Mouse (Mus musculus) megakaryocyte-erythroid progenitor cell, adult 5 weeks (primary cell): Measurements from ENCODE around the gene Myf5. TPM values are rescaled to one million over a fixed set of nuclear protein-coding genes. Genes with fewer than 3 reads are reported as not detected.

Experiments
- polyA plus RNA-seq: library from polyadenylated mRNA; stranded (reverse); fragments of >175 nt; gene quantifications from 2 replicates; pipeline ENCODE4 v1.2.3, GENCODE M21; 2012

Myf5 gene
- polyA plus RNA-seq: not detected in 2 replicates

DNA sequence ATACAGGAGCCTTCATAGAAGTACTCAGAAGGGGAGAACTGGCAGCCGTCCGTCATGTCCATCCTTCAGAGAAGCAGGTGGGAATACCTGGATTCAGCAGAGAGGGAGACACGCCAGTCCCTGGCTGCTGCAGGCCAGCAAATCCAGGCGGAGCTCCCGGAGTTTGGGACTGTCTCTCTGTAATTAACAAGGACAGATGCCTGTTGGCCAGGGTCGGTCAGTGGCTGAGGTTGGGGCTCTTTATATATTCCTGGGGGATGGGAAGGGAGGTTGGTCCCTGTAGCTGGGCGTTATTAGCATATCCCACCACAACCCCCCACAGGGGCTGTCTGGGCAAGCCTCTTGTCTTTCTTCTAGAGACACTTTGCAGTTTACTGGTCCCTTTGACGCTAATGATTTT, at the start of gene Myf5:
TSS of gene Myf5 (minus strand) at position 265 of the 400 bp plus-strand sequence.

DNA sequence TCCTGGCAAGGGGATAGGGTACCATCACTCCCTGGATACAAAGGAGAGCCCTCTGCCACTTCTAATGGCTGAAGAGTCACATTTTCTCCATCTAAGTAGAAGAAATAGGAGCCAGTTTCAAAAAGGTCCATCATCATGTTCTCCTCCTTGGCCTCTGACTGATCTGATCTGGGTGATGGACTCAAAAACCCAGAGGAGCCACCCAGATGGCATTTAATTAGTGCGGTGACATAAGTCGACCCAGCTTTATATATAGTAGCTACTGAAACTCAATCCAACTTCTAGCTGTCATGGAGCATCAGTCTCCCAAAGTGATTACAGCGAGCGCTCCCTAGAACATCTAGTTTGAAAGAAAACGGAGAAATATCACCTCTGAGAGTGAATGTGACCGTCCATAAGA, 8.6 kb upstream of the Myf5 start, which contains the start of gene Myf6:
TSS of gene Myf6 (minus strand) at position 170 of the 400 bp plus-strand sequence.

Other genes starting within 250 kb of the Myf5 start
- not detected in 2 replicates for gene Lin7a, start 214.4 kb downstream of the Myf5 start, polyA plus RNA-seq
- gene Myf6, start 8.6 kb upstream of the Myf5 start, polyA plus RNA-seq: not detected in 2 replicates
- not detected in 2 replicates for gene Ptprq, start 233.9 kb upstream of the Myf5 start, polyA plus RNA-seq